Mouse (Mus musculus) CH12.LX (cell line): ENCODE data around the gene Gdf15.

Source experiments
- BHLHE40 ChIP-seq: IDR thresholded peaks from 2 replicates; pipeline ENCODE4 v1.6.1; 2011; ENCODE audit warnings: mild to moderate bottlenecking, low read depth, low read length, improper control_type of control experiment
- CTCF ChIP-seq, 2 experiments: IDR thresholded peaks in 1 of 2; conservative IDR thresholded peaks in 1 of 2; 2 replicates each; pipeline ENCODE4 v1.5.1; 2011 to 2012; ENCODE audit warnings: low read depth in 2 of 2, low read length in 2 of 2, improper control_type of control experiment in 1 of 2, inconsistent platforms in 1 of 2, mild to moderate bottlenecking in 1 of 2, moderate library complexity in 1 of 2
- HCFC1 ChIP-seq: IDR thresholded peaks from 2 replicates; pipeline ENCODE4 v1.6.1; 2012; ENCODE audit warnings: low read depth, mild to moderate bottlenecking, inconsistent platforms, low read length, improper control_type of control experiment
- SIN3A ChIP-seq: IDR thresholded peaks from 2 replicates; pipeline ENCODE4 v1.6.1; 2012; ENCODE audit warnings: low read length, improper control_type of control experiment, inconsistent platforms
- UBTF ChIP-seq: IDR thresholded peaks from 2 replicates; pipeline ENCODE4 v1.6.1; 2012; ENCODE audit warnings: low read depth, mild to moderate bottlenecking, inconsistent platforms, low read length, improper control_type of control experiment, moderate library complexity

GRCm38 (mm10) chr8:70657214-70657613 lies 25.0 kb upstream of the Gdf15 start:
- TF ChIP-seq SIN3A = no peak
- TF ChIP-seq UBTF = no peak
- TF ChIP-seq BHLHE40 = no peak
- no peak for TF ChIP-seq CTCF (conservative IDR thresholded peaks at IDR 0.05 in 1 of 2, IDR thresholded peaks at IDR 0.05 in 1 of 2; ENCODE audit: low read depth in 2 of 2, low read length in 2 of 2)
- TF ChIP-seq HCFC1 = no peak
